Mouse (Mus musculus): Measurements from ENCODE around the gene Mrps9.

Gene Mrps9

DNA sequence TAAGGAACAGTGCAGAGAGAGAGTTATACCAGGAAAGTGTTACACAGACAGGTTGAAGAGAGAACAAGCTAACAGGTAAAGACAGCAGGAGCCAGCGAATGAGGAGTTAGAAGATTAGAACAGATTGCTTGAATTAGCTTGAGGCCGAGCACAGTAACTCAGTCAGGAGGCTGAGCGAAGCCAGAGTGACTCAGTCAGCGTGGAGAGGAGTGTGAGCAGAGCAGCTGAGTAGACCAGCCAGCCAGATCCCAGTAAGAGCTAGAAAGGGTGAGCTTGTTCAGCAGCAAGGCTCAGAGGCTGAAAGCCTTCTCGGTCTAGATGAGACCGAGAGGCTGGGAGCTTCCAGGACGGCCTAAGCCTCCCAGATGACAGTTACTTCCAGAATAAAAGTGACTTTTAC is 55.7 kb downstream of the Mrps9 start:
- DNase-seq (ENCODE audit: low read depth, low spot score), result no peak

DNA sequence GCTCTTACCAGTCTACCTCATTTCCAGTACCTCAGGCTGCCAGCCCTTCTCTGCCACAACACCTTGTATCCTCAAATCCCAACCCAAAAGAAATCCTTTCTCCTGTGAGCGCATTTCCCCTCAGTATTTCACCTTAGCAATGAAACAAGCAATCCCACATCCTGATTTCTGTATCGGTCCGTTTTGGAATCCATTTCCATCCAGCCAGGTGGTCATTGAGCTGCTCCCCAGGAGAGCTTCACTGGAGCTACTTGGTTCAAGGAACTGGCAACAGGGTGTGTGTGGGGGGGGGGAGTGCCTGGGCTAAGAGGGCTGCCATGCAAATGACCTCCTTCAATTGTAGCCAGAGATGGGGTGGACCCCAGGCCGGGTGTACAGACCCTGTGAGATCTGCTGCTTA is 56.1 kb downstream of the Mrps9 start:
- no peak for DNase-seq (ENCODE audit: low read depth, low spot score)

DNA sequence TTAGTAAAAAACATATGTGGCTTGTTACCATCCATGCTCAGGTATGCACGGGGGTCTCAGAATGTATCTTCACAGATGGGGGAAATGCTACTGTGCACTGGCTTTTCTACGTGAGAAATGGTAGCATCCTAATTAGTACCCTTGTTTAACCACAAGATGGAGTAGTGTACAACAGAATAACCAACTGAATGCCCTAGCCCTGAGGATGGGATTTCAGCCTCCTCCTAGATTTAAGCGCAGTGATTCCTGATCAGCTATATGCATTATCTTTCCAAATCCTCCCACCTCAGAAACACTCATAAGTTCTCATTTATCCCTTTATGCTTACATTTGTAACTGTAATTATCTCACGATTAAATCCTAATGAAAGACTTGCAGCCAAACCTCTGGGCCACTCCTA is 64.0 kb downstream of the Mrps9 start:
- peak; percentile 36 for DNase-seq (ENCODE audit: low read depth, low spot score)

DNA sequence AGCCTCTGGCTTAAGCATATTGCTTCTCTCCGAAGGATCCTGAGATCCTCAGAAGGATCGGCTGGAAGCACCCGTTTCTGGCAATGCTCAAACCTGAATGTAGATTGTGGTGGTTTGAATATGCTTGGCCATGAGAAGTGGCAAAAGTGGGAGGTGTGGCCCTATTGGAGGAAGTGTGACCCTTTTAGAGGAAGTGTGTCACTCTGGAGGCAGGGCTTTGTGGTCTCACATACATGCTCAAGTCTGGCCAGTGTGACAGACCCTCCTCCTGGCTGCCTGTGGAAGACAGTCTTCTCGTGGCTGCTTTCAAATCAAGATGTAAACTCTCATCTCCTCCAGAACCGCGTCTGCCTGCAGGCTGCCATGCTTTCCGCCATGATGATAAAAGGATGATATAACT is 65.7 kb downstream of the Mrps9 start:
- no peak for DNase-seq (ENCODE audit: low read depth, low spot score)

DNA sequence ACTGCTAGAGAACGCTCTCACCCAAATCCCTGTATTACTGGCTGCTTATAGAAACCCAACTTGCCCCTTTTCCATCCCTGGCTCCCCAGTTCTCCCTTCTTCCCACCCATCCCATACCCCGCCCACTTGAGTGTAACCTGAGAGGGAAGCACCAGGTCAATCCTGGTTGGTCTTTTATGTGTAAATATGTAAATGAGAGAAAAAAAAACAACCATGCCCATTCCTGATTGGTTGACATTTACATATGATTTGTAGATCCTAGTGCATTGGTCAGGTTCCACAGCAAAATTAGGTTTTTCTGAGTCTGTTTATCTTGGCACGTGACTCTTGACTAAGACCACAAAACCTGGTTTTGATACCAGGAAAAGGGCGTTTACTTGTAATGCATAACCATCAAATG is 66.9 kb downstream of the Mrps9 start:
- peak; percentile 36 for DNase-seq (ENCODE audit: low read depth, low spot score)

DNA sequence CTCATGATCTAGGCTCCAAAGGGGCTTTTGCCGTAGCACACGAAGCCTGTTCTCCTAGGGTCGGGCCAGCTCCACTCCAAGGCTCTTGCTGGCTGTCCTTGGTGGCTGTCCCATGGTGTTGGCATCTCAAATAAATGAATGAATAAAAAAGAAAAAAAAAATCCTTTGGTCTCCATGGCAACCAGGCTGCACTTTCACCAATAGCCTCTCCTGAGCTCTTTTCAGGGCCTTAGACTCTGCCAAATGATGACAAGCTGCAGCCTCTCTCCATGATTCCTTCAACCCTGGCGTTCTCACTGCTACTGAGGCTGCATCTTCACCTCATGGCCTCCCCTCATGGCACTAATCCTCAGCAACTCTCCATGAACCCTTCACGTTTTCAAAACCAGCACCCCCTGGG is 72.9 kb downstream of the Mrps9 start:
- DNase-seq (ENCODE audit: low read depth, low spot score), result no peak

DNA sequence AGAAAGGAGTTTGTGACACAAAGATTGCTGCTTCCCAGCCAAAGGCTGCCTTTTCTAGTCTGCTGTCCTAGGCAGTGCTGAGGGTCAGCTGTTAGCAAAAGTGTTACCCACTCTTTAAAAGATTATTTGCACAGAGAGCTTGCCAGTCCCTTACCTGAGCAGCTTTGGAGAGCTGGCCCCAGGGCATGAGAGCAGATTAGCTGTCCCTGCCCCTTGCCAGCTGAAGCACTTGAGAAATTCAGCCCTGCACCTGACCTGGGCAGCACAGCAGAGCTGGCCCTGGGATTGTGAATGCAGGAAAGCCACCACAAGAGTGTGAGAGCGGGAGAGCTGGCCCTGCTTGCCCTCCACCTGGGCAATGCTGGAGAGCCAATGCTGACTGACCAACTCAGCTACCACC is 82.6 kb downstream of the Mrps9 start:
- no peak for DNase-seq (ENCODE audit: low read depth, low spot score)

DNA sequence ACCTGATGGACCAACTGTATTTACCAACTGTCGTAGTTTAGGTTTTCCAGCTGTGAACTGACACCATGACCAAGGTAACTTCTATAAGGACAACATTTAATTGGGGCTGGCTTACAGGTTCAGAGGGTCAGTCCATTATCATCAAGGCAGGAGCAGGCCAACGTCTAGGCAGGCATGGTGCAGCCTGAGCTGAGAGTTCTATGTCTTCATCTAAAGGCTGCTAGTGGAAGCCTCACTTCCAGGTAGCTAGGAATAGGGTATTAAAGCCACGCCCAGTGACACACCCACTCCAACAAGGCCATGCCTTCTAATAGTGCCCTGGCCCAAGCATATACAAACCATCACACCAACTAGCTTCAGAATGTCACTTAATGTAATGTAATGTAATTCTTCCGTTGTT is 97.5 kb downstream of the Mrps9 start:
- no peak for DNase-seq (ENCODE audit: low read depth, low spot score)

DNA sequence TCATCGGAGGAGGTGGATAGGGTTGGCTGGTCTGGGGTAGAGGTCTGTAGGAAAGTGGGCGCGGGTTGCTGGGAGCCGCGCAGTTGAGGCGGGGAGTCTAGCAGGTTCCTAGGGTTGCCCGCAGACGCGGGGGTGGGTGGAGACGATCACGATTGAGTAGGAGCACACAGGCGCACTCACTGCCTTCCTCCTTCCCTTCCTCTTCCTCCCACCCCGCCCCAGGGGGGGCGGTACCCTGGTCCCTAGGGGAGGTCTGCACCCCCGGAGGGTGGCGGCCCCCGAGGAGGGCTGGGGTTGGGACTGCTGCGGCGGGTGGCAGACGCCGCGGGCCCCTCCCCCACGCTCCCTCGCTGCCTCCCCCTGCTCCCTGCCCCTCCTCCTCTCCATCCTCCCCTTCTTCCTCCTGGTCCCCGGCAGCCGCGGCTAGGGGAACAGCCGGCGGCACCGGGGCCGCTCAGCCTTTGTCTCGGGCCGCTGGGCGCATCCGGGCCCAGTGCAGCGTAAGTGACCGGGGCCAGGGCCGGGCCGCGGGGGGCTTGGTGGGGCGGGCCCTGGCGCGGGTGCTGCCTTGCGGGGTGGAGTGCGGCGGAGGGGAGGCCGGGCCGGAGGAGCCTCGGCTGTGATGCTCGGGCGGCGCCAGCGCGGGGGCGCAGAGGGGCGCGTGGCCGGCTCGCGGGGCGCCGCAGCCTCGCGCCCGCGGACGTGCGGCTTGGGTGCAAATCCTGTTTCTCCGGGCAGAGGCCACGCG is 101.9 kb downstream of the Mrps9 start, which contains the start of gene Gpr45:
TSS of gene Gpr45 (plus strand) at position 139 of the 748 bp plus-strand sequence.
- peak; percentile 31 for DNase-seq (ENCODE audit: low read depth, low spot score)

DNA sequence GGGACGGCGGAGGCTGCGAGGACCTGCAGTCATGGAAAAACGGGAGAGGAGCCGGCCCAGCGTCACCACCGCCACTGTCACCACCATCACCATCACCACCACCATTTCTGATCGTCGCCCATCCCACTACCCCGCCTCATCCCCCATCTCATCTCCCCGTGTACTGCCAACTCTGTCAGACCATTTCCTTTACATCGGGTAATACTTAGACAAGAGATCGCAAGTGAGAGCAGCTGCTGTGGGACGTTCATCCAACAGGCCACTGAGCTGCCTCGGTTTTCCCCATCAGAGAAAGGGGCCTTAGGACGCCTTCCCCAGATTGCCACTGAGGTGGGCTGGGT is 102.4 kb downstream of the Mrps9 start:
- peak; percentile 9 for DNase-seq (ENCODE audit: low read depth, low spot score)
